Mouse (Mus musculus) stomach, postnatal 0 days (tissue): ENCODE measurements around the gene Klf5. TPM values are rescaled to one million over a fixed set of nuclear protein-coding genes. Genes with fewer than 3 reads are reported as not detected.

ENCODE experiments used
- ATAC-seq: fragments of 200-750 bp; cut with Nextera tagmentation; 2 replicates; pipeline ENCODE4 v1.8.0; 2017; ENCODE audit not compliant: low FRiP score, low TSS enrichment
- DNase-seq: peaks from one replicate; pipeline ENCODE4 v3.0.0-alpha.2; 2016; ENCODE audit warnings: low spot score
- H3K27ac ChIP-seq: fragments of 300-500 bp; sonication (generic); replicated peaks from 2 replicates; pipeline ENCODE4 v1.5.1; 2014; ENCODE audit warnings: mild to moderate bottlenecking, control low read depth
- H3K27me3 ChIP-seq: fragments of 300-500 bp; sonication (generic); 2 replicates; pipeline ENCODE4 v1.6.1; 2014; ENCODE audit warnings: low read length; ENCODE audit not compliant: control insufficient read depth, insufficient read depth
- H3K36me3 ChIP-seq: fragments of 300-500 bp; sonication (generic); 2 replicates; pipeline ENCODE4 v1.6.1; 2014; ENCODE audit warnings: low read length, mixed read lengths; ENCODE audit not compliant: control insufficient read depth, insufficient read depth
- H3K4me1 ChIP-seq: fragments of 300-500 bp; sonication (generic); replicated peaks from 2 replicates; pipeline ENCODE4 v1.6.1; 2014; ENCODE audit warnings: antibody characterized with exemption; ENCODE audit not compliant: control insufficient read depth, insufficient read depth
- H3K4me2 ChIP-seq: fragments of 300-500 bp; sonication (generic); replicated peaks from 2 replicates; pipeline ENCODE4 v1.6.1; 2014; ENCODE audit warnings: low read depth, mild to moderate bottlenecking, control low read depth, moderate library complexity
- H3K4me3 ChIP-seq: fragments of 300-500 bp; sonication (generic); 2 replicates; pipeline ENCODE4 v1.5.1; 2014; ENCODE audit warnings: low read depth, low read length, control low read depth
- H3K9ac ChIP-seq: fragments of 300-500 bp; sonication (generic); 2 replicates; pipeline ENCODE4 v1.6.1; 2014; ENCODE audit warnings: mild to moderate bottlenecking, low read length, control low read depth, mixed read lengths
- H3K9me3 ChIP-seq: fragments of 300-500 bp; sonication (generic); 2 replicates; pipeline ENCODE4 v1.6.1; 2016; ENCODE audit warnings: low read length; ENCODE audit not compliant: control insufficient read depth
- CTCF ChIP-seq: IDR thresholded peaks from 2 replicates; pipeline ENCODE4 v1.5.1; 2016; ENCODE audit warnings: antibody characterized with exemption, low read depth, mild to moderate bottlenecking, moderate library complexity
- EP300 ChIP-seq: optimal IDR thresholded peaks from 2 replicates; pipeline ENCODE3; 2016; ENCODE audit warnings: antibody characterized with exemption
- WGBS: fragments of 180-500 bp; shearing (Covaris S2); extraction: QIAGEN DNeasy Blood & Tissue Kit; methylation state at CpG from one replicate; pipeline ENCODE4 v1.1.7; 2014; 5-methylcytosine and 5-hydroxymethylcytosine counted together
- polyA plus RNA-seq: library from polyadenylated mRNA; unstranded; fragments of >200 nt; fragmentation: Nextera tagmentation; extraction: Ambion mirVana; gene quantifications from 2 replicates; pipeline ENCODE4 v1.2.1, GENCODE M21; 2015

The Klf5 gene
- polyA plus RNA-seq, 1 experiment from 2014 or later, result 101 TPM

- Histone ChIP-seq H3K4me1 (no peaks in the 10 kb centered on the region), H3K4me3 (no peak overlapping the region), H3K27ac (no peak overlapping the region), H3K4me2 (no peak overlapping the region), H3K9me3 (no peaks in the 10 kb centered on the region), H3K9ac (no peak overlapping the region), H3K27me3 (no peaks in the 10 kb centered on the region), H3K36me3 (no peaks in the 10 kb centered on the region)
- no peak for DNase-seq
- no peak for ATAC-seq
- WGBS, result 33% methylated on average over 4 of the region's 4 CpGs
- TF ChIP-seq CTCF, result no peak
- TF ChIP-seq EP300, result no peak
Observed at GRCm38 (mm10) chr14:99275827-99276226, 22.7 kb upstream of the Klf5 start.

GRCm38 (mm10) chr14:99278312-99278711 is 20.2 kb upstream of the Klf5 start:
- H3K4me3 ChIP-seq, result no peak overlapping the region
- no peak for ATAC-seq
- TF ChIP-seq CTCF (no peak), EP300 (no peak)
- no peaks in the 10 kb centered on the region for H3K27me3 ChIP-seq
- H3K36me3 ChIP-seq, result no peaks in the 10 kb centered on the region
- H3K9ac ChIP-seq, result no peak overlapping the region
- 49% methylated on average over 9 of the region's 9 CpGs for WGBS
- H3K4me1 ChIP-seq, result no peaks in the 10 kb centered on the region
- no peak for DNase-seq
- no peaks in the 10 kb centered on the region for H3K9me3 ChIP-seq
- H3K4me2 ChIP-seq, result no peak overlapping the region
- no peak overlapping the region for H3K27ac ChIP-seq

GRCm38 (mm10) chr14:99278763-99279486 is 19.6 kb upstream of the Klf5 start:
- H3K4me1 ChIP-seq, result no peaks in the 10 kb centered on the region
- H3K9ac ChIP-seq, result no peak overlapping the region
- no peaks in the 10 kb centered on the region for H3K27me3 ChIP-seq
- WGBS, result 63% methylated on average over 12 of the region's 12 CpGs
- H3K9me3 ChIP-seq, result no peaks in the 10 kb centered on the region
- no peaks in the 10 kb centered on the region for H3K36me3 ChIP-seq
- DNase-seq (no peak), ATAC-seq (no peak)
- no peak for TF ChIP-seq CTCF
- TF ChIP-seq EP300, result no peak
- no peak overlapping the region for H3K4me3 ChIP-seq
- no peak overlapping the region for H3K27ac ChIP-seq
- no peak overlapping the region for H3K4me2 ChIP-seq

GRCm38 (mm10) chr14:99280399-99280798 is 18.1 kb upstream of the Klf5 start:
- Histone ChIP-seq H3K27me3 (no peaks in the 10 kb centered on the region), H3K4me3 (no peak overlapping the region), H3K36me3 (no peaks in the 10 kb centered on the region), H3K9me3 (no peaks in the 10 kb centered on the region), H3K4me2 (no peak overlapping the region), H3K27ac (no peak overlapping the region), H3K4me1 (no peaks in the 10 kb centered on the region), H3K9ac (no peak overlapping the region)
- TF ChIP-seq EP300 (no peak), CTCF (no peak)
- ATAC-seq (no peak), DNase-seq (no peak)
- WGBS, result 56% methylated on average over 5 of the region's 5 CpGs

- Histone ChIP-seq H3K27ac (no peak overlapping the region), H3K4me2 (no peak overlapping the region), H3K36me3 (no peaks in the 10 kb centered on the region), H3K27me3 (no peaks in the 10 kb centered on the region), H3K4me3 (no peak overlapping the region), H3K9ac (no peak overlapping the region), H3K4me1 (no peaks in the 10 kb centered on the region), H3K9me3 (no peaks in the 10 kb centered on the region)
- ATAC-seq (peak; percentile 58; the same call in 1 of the 2 replicates), DNase-seq (no peak)
- WGBS, result 69% methylated on average over 5 of the region's 5 CpGs
- TF ChIP-seq EP300 (no peak), CTCF (no peak)
Observed at GRCm38 (mm10) chr14:99280825-99281433, 17.6 kb upstream of the Klf5 start.

GRCm38 (mm10) chr14:99285486-99285885 is 13.0 kb upstream of the Klf5 start:
- DNase-seq, result no peak
- H3K9ac ChIP-seq, result no peak overlapping the region
- no peaks in the 10 kb centered on the region for H3K4me1 ChIP-seq
- H3K4me2 ChIP-seq, result no peak overlapping the region
- no peak for TF ChIP-seq EP300
- no peak for TF ChIP-seq CTCF
- no peak overlapping the region for H3K4me3 ChIP-seq
- 95% methylated on average over 4 of the region's 4 CpGs for WGBS
- no peaks in the 10 kb centered on the region for H3K36me3 ChIP-seq
- no peak for ATAC-seq
- H3K27me3 ChIP-seq, result no peaks in the 10 kb centered on the region
- H3K9me3 ChIP-seq, result no peaks in the 10 kb centered on the region
- no peak overlapping the region for H3K27ac ChIP-seq
